Mouse (Mus musculus) heart, adult 8-10 months (tissue): ENCODE results near the gene Rex1bd. TPM values are rescaled to one million over a fixed set of nuclear protein-coding genes. Genes with fewer than 3 reads are reported as not detected.

Experiments
- DNase-seq: peaks from one replicate; pipeline ENCODE4 v3.0.0; 2022; ENCODE audit warnings: low spot score
- total RNA-seq, 4 experiments: library from RNA; stranded (reverse); gene quantifications; 2 replicates each; pipeline ENCODE4 v1.2.4; 2022

Gene Rex1bd
- total RNA-seq, 4 experiments from 2014 or later = 118 to 133 (median 124) TPM

GRCm38 (mm10) chr8:70477269-70477982 is 29.1 kb downstream of the Rex1bd start:
- no peak for DNase-seq

- DNase-seq = peak; percentile 94
Observed at GRCm38 (mm10) chr8:70476333-70477268, 30.0 kb downstream of the Rex1bd start, which contains the start of gene Klhl26. Klhl26 (minus strand) TSS chr8:70476968.

- no peak for DNase-seq
Observed at GRCm38 (mm10) chr8:70471856-70472255, 34.7 kb downstream of the Rex1bd start.

GRCm38 (mm10) chr8:70469938-70470337 is 36.6 kb downstream of the Rex1bd start:
- no peak for DNase-seq

- no peak for DNase-seq
Observed at GRCm38 (mm10) chr8:70469295-70469916, 37.1 kb downstream of the Rex1bd start.

- DNase-seq = no peak
Observed at GRCm38 (mm10) chr8:70468733-70469132, 37.8 kb downstream of the Rex1bd start.

GRCm38 (mm10) chr8:70467907-70468306 is 38.6 kb downstream of the Rex1bd start:
- no peak for DNase-seq

- DNase-seq = peak; percentile 51
Observed at GRCm38 (mm10) chr8:70467229-70467725, 39.3 kb downstream of the Rex1bd start.

GRCm38 (mm10) chr8:70466771-70467170 is 39.8 kb downstream of the Rex1bd start:
- peak; percentile 78 for DNase-seq

GRCm38 (mm10) chr8:70466305-70466704 is 40.2 kb downstream of the Rex1bd start:
- no peak for DNase-seq

GRCm38 (mm10) chr8:70465701-70466100 is 40.9 kb downstream of the Rex1bd start:
- no peak for DNase-seq

GRCm38 (mm10) chr8:70464162-70464561 is 42.4 kb downstream of the Rex1bd start:
- no peak for DNase-seq

- no peak for DNase-seq
Observed at GRCm38 (mm10) chr8:70463306-70463705, 43.2 kb downstream of the Rex1bd start.

- DNase-seq = no peak
Observed at GRCm38 (mm10) chr8:70462516-70462813, 44.1 kb downstream of the Rex1bd start.

GRCm38 (mm10) chr8:70461765-70462515 is 44.6 kb downstream of the Rex1bd start:
- DNase-seq = no peak

GRCm38 (mm10) chr8:70460606-70461005 is 45.9 kb downstream of the Rex1bd start:
- DNase-seq = no peak

GRCm38 (mm10) chr8:70460199-70460598 is 46.4 kb downstream of the Rex1bd start:
- DNase-seq = no peak

GRCm38 (mm10) chr8:70459636-70460035 is 46.9 kb downstream of the Rex1bd start:
- DNase-seq = no peak

- no peak for DNase-seq
Observed at GRCm38 (mm10) chr8:70458462-70458861, 48.1 kb downstream of the Rex1bd start.

- no peak for DNase-seq
Observed at GRCm38 (mm10) chr8:70457882-70458281, 48.7 kb downstream of the Rex1bd start.

GRCm38 (mm10) chr8:70456996-70457395 is 49.6 kb downstream of the Rex1bd start:
- DNase-seq = no peak
